23 mouse cellular contexts compared by ENCODE assay signal in the genomic region with DNA sequence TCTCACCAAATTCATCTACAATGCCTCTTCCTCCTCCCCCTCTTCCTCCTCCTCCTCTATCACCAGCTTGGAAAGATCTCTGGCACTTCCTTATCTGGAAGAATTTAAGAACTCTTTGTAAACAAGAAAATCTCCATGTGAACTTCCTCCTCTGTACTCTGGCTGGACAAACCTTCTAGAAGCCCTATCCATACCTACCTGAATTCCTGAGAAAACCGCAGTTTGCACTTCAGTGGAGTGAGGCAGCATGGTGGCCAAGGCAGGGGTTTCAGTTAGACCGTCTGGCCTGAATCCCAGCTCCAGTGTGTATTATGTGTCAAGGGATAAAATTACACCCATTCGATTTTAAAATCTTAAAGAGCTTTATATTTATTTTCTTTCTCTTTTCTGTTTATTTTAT. TPM values are rescaled to one million over a fixed set of nuclear protein-coding genes. Genes with fewer than 3 reads are reported as not detected.
"Had no signal": no experiment of that assay in that cellular context is flagged by ENCODE, and none has a peak within 500 bp of the region (broad histone marks: within the 10 kb centered on the region; RNA-seq: fewer than 3 reads in every experiment).

No protein-coding gene starts in this region.

- H3K9ac ChIP-seq: limb, embryonic 15.5 days; liver, embryonic 12.5 days; neural tube, embryonic 13.5 days; stomach, embryonic 15.5 days had no signal

- DNase-seq: kidney, adult 8-10 months; kidney, postnatal 25 days; layer of hippocampus, postnatal 36 days; midbrain, embryonic 14.5 days; retina, postnatal 1 day; right cerebral cortex, postnatal 4 days; thymus, adult 2 months; thymus, postnatal 25 days had no signal

- H3K27ac ChIP-seq: limb, embryonic 15.5 days; liver, embryonic 12.5 days; neural tube, embryonic 13.5 days; stomach, embryonic 15.5 days had no signal

- H3K36me3 ChIP-seq: limb, embryonic 15.5 days; liver, embryonic 12.5 days; neural tube, embryonic 13.5 days; stomach, embryonic 15.5 days had no signal

- H3K9me3 ChIP-seq: limb, embryonic 15.5 days; liver, embryonic 12.5 days; neural tube, embryonic 13.5 days; stomach, embryonic 15.5 days had no signal

- H3K4me1 ChIP-seq: limb, embryonic 15.5 days; liver, embryonic 12.5 days; neural tube, embryonic 13.5 days; stomach, embryonic 15.5 days had no signal

- ATAC-seq: inflammation-experienced regulatory T-cells, adult 6 months; intestine, postnatal 0 days; liver, embryonic 12.5 days had no signal

- H3K4me2 ChIP-seq: limb, embryonic 15.5 days; liver, embryonic 12.5 days; neural tube, embryonic 13.5 days; stomach, embryonic 15.5 days had no signal

- H3K4me3 ChIP-seq: limb, embryonic 15.5 days; liver, embryonic 12.5 days; neural tube, embryonic 13.5 days; stomach, embryonic 15.5 days had no signal

RNA-seq across cellular contexts. Expression of a gene that starts 22.9 kb away (rescaled TPM):
- total RNA-seq: layer of hippocampus, postnatal 36 days; left cerebral cortex, adult 8-10 months; left cerebral cortex, postnatal 25 days; megakaryocyte progenitor cell, adult 5-6 weeks; monocyte, adult 5-6 weeks had no signal
- polyA plus RNA-seq: inflammation-experienced regulatory T-cells, adult 6 months; intestine, postnatal 0 days; kidney, embryonic 16.5 days; limb, embryonic 11.5 days; limb, embryonic 15.5 days; liver, embryonic 12.5 days; liver, embryonic 16.5 days; midbrain, embryonic 14.5 days; neural tube, embryonic 13.5 days; spleen, adult 2 months; stomach, embryonic 15.5 days; urinary bladder, adult 2 months had no signal
